Mouse (Mus musculus) liver, embryonic 14.5 days (tissue): ENCODE results near the gene Tex22. TPM values are rescaled to one million over a fixed set of nuclear protein-coding genes. Genes with fewer than 3 reads are reported as not detected.

ENCODE experiments used
- ATAC-seq: fragments of 200-750 bp; cut with Nextera tagmentation; 2 replicates; pipeline ENCODE4 v1.8.0; 2017; ENCODE audit warnings: moderate number of reproducible peaks, mild to moderate bottlenecking, moderate library complexity; ENCODE audit not compliant: insufficient read depth
- DNase-seq, 3 experiments: peaks; one replicate each; pipeline ENCODE4 v3.0.0-alpha.2; 2012 to 2013; ENCODE audit warnings: low read depth in 3 of 3, low spot score in 3 of 3
- H3K27ac ChIP-seq: fragments of 300-500 bp; sonication (generic); 2 replicates; pipeline ENCODE4 v1.5.1; 2014; ENCODE audit warnings: moderate library complexity, mild to moderate bottlenecking, control low read depth, inconsistent platforms
- H3K27me3 ChIP-seq: fragments of 300-500 bp; sonication (generic); 2 replicates; pipeline ENCODE4 v1.6.1; 2014; ENCODE audit warnings: mild to moderate bottlenecking, low read length, moderate library complexity; ENCODE audit not compliant: control insufficient read depth, insufficient read depth
- H3K36me3 ChIP-seq: fragments of 300-500 bp; sonication (generic); replicated peaks from 2 replicates; pipeline ENCODE4 v1.6.1; 2014; ENCODE audit warnings: low read depth; ENCODE audit not compliant: control insufficient read depth, insufficient read depth
- H3K4me1 ChIP-seq, 2 experiments: fragments of 200-500 bp in 1 of 2; fragments of 300-500 bp in 1 of 2; sonication (generic) in 1 of 2; replicated peaks; 2 replicates each; pipeline ENCODE4 v1.6.1; 2012 to 2014; ENCODE audit warnings: antibody characterized with exemption in 1 of 2, inconsistent platforms in 1 of 2, low read length in 1 of 2; ENCODE audit not compliant: control insufficient read depth in 2 of 2, insufficient read depth in 2 of 2
- H3K4me2 ChIP-seq: fragments of 300-500 bp; sonication (generic); 2 replicates; pipeline ENCODE4 v1.6.1; 2014; ENCODE audit warnings: low read depth, mild to moderate bottlenecking, control low read depth, moderate library complexity
- H3K4me3 ChIP-seq, 2 experiments: fragments of 200-500 bp in 1 of 2; fragments of 300-500 bp in 1 of 2; sonication (generic) in 1 of 2; 2 replicates each; pipeline ENCODE4 v1.5.1; 2012 to 2014; ENCODE audit warnings: low read depth in 2 of 2, low read length in 2 of 2, mild to moderate bottlenecking in 2 of 2, control low read depth in 1 of 2, inconsistent platforms in 1 of 2, moderate library complexity in 1 of 2; ENCODE audit not compliant: insufficient read depth in 1 of 2
- H3K9ac ChIP-seq: fragments of 300-500 bp; sonication (generic); replicated peaks from 2 replicates; pipeline ENCODE4 v1.6.1; 2014; ENCODE audit warnings: mild to moderate bottlenecking, control low read depth, moderate library complexity
- H3K9me3 ChIP-seq: fragments of 300-500 bp; sonication (generic); 2 replicates; pipeline ENCODE4 v1.6.1; 2016; ENCODE audit warnings: low read length, mixed read lengths; ENCODE audit not compliant: control insufficient read depth
- CTCF ChIP-seq: IDR thresholded peaks from 2 replicates; pipeline ENCODE4 v1.5.1; 2016; ENCODE audit warnings: antibody characterized with exemption, low read depth, control low read depth
- EP300 ChIP-seq: IDR thresholded peaks from 2 replicates; pipeline ENCODE4 v1.6.1; 2016; ENCODE audit warnings: antibody characterized with exemption, low read depth
- WGBS: fragments of 180-500 bp; shearing (Covaris S2); extraction: QIAGEN DNeasy Blood & Tissue Kit; methylation state at CpG from one replicate; pipeline ENCODE4 v1.1.7; 2014; ENCODE audit not compliant: insufficient replicate concordance; 5-methylcytosine and 5-hydroxymethylcytosine counted together
- polyA plus RNA-seq, 2 experiments: library from polyadenylated mRNA; depleted of rRNA in 1 of 2; stranded (reverse) in 1 of 2; unstranded in 1 of 2; fragments of >200 nt; fragmentation: Nextera tagmentation in 1 of 2; extraction: Ambion mirVana in 1 of 2; gene quantifications; 2 replicates each; pipeline versions ENCODE4 v1.2.1 to v1.2.3; 2012 to 2014

Gene Tex22
- polyA plus RNA-seq, 2 experiments = 0.02 TPM; not detected in 1

DNA sequence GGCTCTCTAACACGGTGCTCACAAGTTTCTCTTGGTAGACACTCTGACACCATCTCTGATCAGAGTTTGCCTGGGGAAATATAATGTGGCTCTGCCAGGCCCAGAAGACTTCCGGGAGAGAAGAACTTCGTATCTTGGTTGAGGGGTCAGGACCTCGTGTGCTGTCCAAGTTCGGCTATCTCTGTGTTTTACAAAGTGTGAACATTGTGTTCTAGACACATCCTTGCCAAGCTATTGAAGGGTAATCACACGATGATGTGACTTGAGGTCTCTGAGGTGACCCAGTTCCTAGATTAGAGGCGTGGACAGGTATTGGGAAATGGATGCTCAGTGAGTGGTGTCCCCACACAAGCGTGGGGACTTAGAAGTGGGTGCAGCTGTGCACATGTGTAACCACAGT, 18.2 kb upstream of the Tex22 start:
- 71% methylated on average over 8 of the region's 8 CpGs for WGBS
- Histone ChIP-seq H3K4me2 (no peak overlapping the region), H3K27ac (no peak overlapping the region), H3K27me3 (no peaks in the 10 kb centered on the region), H3K9ac (no peak overlapping the region), H3K9me3 (no peaks in the 10 kb centered on the region; the same call in 1 of the 2 replicates), H3K4me3 (no peak overlapping the region), H3K36me3 (peaks cover 3% of the 10 kb centered on the region; the same call in 1 of the 2 replicates), H3K4me1 (peaks cover 10 to 18% of the 10 kb centered on the region in 2 experiments)
- ATAC-seq (no peak), DNase-seq (no peak)
- no peak for TF ChIP-seq EP300
- no peak for TF ChIP-seq CTCF

DNA sequence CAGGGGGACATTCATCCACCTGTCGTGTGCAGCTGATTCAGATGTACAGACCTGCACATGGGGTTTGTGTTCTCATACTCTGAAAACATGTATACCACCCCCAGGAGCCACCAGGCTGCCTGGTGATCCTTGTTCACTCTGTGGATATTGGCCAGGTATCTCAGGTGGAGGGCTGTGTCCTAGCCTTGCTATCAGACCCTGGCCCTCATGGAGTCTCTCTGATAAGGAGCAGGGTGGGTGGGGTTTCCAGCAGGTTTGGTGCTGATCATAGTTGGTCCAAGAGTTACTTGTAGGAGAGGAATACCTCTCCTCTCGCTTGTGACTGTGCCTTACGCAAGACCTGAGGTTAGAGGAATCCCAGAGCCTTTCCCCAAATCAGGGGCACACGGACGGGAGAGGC, 14.1 kb upstream of the Tex22 start:
- Histone ChIP-seq H3K4me2 (peak overlapping the region; percentile 50), H3K4me1 (peaks cover 10 to 23% of the 10 kb centered on the region in 2 experiments), H3K4me3 (no peak overlapping the region), H3K9ac (peak overlapping the region; percentile 29; the same call in 1 of the 2 replicates), H3K27me3 (no peaks in the 10 kb centered on the region), H3K27ac (peak overlapping the region; percentile 34; the same call in 1 of the 2 replicates), H3K36me3 (no peaks in the 10 kb centered on the region; the same call in 1 of the 2 replicates), H3K9me3 (no peaks in the 10 kb centered on the region; the same call in 1 of the 2 replicates)
- DNase-seq = peak; percentile 40 to 52 (median 45)
- 56% methylated on average over 5 of the region's 5 CpGs for WGBS
- ATAC-seq = peak; percentile 86
- TF ChIP-seq CTCF (no peak), EP300 (peak; percentile 81)

DNA sequence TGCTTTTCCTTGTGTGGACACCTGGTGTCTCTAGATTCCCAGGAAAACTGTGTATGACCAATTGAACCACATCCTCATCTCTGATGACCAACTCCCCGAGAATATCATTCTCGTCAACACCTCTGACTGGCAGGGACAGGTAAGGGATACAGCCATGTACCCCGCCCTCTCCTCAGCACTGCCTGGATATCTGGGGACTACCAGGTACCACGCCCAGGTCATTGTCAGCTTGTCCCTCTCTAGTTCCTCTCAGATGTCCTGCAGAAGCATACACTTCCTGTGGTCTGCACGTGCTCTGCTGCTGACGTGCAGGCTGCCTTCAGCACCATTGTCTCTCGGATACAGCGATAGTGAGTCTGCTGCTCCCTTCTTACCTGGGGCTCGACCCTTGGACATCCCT, 12.7 kb upstream of the Tex22 start:
- H3K4me1 ChIP-seq = peaks cover 10 to 23% of the 10 kb centered on the region in 2 experiments
- H3K9me3 ChIP-seq = no peaks in the 10 kb centered on the region; the same call in 1 of the 2 replicates
- H3K4me2 ChIP-seq = no peak overlapping the region
- no peaks in the 10 kb centered on the region for H3K27me3 ChIP-seq
- TF ChIP-seq CTCF (no peak), EP300 (no peak)
- WGBS = 79% methylated on average over 9 of the region's 9 CpGs
- DNase-seq (no peak), ATAC-seq (no peak)
- H3K9ac ChIP-seq = no peak overlapping the region
- no peak overlapping the region for H3K4me3 ChIP-seq
- no peaks in the 10 kb centered on the region; the same call in 1 of the 2 replicates for H3K36me3 ChIP-seq
- H3K27ac ChIP-seq = no peak overlapping the region

DNA sequence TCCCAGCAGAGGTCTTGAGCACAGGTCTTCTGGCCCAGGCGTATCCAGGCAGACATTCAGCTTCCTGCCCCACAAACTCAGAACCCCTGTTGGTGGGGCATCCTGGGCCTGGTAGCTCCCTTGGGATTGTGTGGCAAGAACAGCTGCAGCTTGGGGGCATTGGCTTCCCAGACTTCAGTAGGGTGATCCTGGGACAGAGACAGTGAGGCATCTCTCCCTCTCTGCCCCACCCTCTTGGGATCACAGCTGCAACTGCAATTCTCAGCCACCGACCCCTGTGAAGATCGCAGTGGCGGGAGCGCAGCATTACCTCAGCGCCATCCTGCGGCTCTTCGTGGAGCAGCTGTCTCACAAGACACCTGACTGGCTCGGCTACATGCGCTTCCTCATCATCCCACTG, 12.1 kb upstream of the Tex22 start:
- 84% methylated on average over 10 of the region's 10 CpGs for WGBS
- DNase-seq (no peak), ATAC-seq (no peak)
- no peak overlapping the region for H3K4me3 ChIP-seq
- H3K27ac ChIP-seq = no peak overlapping the region
- H3K9me3 ChIP-seq = no peaks in the 10 kb centered on the region; the same call in 1 of the 2 replicates
- no peaks in the 10 kb centered on the region; the same call in 1 of the 2 replicates for H3K36me3 ChIP-seq
- peaks cover 10 to 23% of the 10 kb centered on the region in 2 experiments for H3K4me1 ChIP-seq
- no peaks in the 10 kb centered on the region for H3K27me3 ChIP-seq
- H3K4me2 ChIP-seq = no peak overlapping the region
- no peak overlapping the region for H3K9ac ChIP-seq
- no peak for TF ChIP-seq EP300
- 0 out of 2 replicates have a peak, but pooled peaks have one; percentile 16 for TF ChIP-seq CTCF

DNA sequence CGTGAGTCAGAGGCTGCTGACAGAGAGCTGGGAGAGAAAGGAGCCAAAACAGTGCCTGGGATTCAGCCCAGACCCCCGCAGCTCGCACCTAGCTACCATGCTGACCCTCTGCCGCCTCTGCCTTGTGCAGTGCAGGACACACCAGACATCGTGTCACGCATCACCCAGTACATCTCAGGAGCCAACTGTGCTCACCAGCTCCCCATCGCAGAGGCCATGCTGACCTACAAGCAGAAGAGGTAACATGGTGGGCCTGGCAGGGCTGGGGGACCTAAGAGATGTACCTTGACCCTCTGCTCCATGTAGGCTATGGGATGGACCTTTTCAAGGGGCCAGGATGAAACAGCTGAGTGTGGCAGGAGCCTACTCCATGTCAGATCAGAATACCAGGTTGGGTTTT, 10.6 kb upstream of the Tex22 start:
- Histone ChIP-seq H3K27ac (no peak overlapping the region), H3K9ac (no peak overlapping the region), H3K4me2 (no peak overlapping the region), H3K4me1 (peaks cover 10 to 23% of the 10 kb centered on the region in 2 experiments), H3K27me3 (no peaks in the 10 kb centered on the region), H3K9me3 (no peaks in the 10 kb centered on the region), H3K36me3 (no peaks in the 10 kb centered on the region; the same call in 1 of the 2 replicates), H3K4me3 (no peak overlapping the region)
- 81% methylated on average over 7 of the region's 7 CpGs for WGBS
- no peak for DNase-seq
- TF ChIP-seq EP300 (no peak), CTCF (no peak)
- no peak for ATAC-seq
